Mouse (Mus musculus) gonadal fat pad, adult 2 months (tissue): ENCODE results near the gene Tnfrsf8. TPM values are rescaled to one million over a fixed set of nuclear protein-coding genes. Genes with fewer than 3 reads are reported as not detected.

Source experiments
- DNase-seq: peaks from one replicate; pipeline ENCODE4 v3.0.0-alpha.2; 2012; ENCODE audit warnings: low read depth
- polyA plus RNA-seq: library from polyadenylated mRNA; depleted of rRNA; stranded (reverse); fragments of >200 nt; gene quantifications from 2 replicates; pipeline ENCODE4 v1.2.3, GENCODE M21; 2012

The Tnfrsf8 gene
- polyA plus RNA-seq, 1 experiment = 0.85 TPM

DNA sequence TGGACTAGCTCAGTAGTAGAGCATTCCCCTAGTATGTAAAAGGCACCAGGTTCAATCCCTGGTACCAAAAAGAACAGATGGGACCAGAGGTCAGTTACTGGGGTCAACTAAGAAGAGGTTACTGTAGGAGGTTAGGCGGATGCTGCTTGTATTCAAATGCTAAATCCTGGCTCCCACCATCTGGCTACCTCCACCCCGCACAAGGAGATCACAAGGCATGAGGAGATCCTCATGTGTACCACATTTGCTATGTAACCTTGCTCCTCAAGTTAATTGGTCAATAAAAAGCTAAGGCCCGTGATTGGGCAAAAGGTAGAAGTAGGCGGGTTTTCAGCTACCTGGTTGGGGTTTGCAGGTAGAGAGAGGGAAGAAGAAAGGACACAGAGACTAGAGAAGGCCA, 43.3 kb downstream of the Tnfrsf8 start:
- DNase-seq = no peak

DNA sequence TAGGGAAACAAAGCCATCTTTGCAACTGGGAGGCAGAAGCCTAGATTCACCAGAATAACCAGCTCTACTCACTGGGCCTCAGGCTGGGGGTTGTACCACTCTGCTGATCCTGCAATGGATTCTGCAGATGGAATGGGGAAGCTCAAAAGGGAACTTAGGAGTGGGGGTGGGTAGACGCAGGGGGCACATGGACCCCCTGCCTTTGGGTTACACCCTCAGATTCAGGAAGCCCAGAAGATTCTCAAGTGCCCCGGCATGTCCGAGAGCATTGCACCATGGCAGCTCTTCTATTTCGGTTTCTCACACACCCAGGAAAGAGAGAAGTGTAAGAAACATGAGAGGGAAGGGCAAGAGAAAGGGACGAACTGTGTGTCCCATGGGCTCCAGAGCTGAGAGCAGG, 44.8 kb downstream of the Tnfrsf8 start:
- no peak for DNase-seq

DNA sequence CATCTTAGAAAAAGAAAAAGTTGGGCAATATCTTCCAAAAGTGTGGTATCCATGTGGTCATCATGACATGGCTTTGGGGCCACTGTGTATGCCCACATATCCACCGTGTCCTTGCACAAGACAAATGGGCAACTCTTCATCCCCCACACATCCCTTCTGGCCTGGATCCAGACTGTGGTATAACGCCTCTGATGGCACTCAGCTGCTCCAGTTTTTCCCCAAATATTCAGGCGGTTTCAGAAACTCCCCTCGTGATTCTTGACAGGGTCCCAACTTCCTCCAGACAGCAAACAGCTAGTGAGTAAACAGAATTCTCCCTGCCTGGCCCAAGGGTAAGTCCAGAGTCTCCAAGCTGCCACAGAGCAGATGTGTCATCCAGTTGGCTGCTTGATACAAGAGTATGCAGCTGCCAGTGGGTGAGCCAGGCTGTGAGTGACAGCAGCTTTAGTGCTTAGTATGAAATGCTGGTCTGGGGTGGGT, 47.3 kb downstream of the Tnfrsf8 start:
- DNase-seq = no peak

DNA sequence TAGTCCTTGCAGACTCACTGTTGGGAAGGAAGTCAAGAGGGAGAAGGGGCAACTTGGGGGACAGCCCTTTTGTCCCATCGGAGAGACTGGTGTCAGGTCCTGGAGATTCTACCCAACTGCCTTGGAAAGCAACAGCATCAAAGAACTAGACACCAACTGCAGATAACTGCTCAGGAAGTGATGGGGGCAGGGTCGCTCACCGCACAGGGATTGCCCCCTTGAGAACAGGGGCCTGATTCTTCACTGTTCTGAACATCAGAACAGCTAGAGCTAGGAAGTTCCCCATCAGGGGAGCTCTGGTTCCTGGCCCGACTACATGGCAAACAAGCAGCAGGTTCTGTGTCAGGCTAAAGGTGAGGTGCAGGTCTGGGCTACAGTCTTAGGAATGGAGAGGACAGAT, 48.5 kb downstream of the Tnfrsf8 start:
- no peak for DNase-seq

DNA sequence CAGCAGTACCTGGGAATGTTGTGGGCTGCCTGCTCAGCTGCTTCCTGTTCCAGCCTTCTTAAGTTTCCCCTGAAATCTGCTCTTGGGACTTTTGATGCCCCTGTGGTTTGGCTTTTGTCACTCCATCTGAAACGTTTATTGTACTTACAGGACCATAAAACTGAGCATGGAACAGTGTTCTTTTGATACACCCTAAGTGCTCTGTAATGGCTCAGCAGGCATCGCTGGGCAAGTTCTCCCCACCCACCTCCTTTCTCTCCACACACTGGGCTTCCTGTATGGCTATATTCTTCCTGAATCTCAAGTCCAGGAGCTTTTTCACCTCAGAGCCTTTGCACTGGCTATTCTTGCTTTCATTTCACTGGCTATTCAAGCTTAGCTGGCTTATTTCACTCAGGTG, 50.2 kb downstream of the Tnfrsf8 start:
- DNase-seq = no peak

- DNase-seq = no peak
Measured at GRCm38 (mm10) chr4:145263583-145263982, 51.4 kb downstream of the Tnfrsf8 start.

GRCm38 (mm10) chr4:145260802-145261201, 54.2 kb downstream of the Tnfrsf8 start:
- no peak for DNase-seq

- no peak for DNase-seq
Measured at GRCm38 (mm10) chr4:145257751-145258434, 57.1 kb downstream of the Tnfrsf8 start.

DNA sequence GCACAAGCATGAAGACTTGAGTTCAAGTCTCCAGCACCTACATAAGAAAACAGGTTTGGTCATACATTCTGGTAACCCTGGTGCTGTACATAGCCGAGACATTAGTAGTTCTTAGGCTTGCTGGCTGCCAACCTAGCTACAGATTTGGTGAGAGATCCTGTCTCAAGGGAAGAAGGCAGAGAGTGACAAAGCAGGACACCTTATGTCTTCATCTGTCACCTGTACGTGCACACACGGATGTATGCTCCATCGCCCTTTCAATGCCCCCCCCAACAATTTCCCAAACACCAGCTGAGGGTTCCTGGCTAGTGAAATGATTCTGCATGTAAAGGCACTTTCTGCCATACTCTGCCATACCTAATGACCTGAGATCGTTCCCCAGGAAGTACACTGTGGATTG, 58.8 kb downstream of the Tnfrsf8 start:
- DNase-seq = no peak

DNA sequence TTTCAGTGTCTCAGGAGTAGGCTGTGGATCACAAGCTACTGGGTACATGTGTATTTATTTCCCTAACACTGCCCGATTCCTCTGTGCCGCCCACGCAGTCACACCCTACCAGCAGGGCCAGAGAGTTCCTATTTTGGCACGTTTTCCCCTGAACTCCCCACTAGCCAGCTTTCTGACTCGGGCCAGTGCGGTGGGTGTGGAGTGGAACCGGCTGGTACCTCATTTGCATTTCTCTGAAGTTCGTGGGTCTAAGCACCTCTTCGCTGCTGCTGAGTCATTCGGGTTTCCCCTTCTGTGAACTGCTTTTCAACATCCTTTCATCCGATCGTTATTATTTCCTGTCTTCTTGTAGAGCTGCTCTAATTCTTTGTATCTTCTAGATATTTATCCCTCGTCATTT, 60.5 kb downstream of the Tnfrsf8 start:
- no peak for DNase-seq

DNA sequence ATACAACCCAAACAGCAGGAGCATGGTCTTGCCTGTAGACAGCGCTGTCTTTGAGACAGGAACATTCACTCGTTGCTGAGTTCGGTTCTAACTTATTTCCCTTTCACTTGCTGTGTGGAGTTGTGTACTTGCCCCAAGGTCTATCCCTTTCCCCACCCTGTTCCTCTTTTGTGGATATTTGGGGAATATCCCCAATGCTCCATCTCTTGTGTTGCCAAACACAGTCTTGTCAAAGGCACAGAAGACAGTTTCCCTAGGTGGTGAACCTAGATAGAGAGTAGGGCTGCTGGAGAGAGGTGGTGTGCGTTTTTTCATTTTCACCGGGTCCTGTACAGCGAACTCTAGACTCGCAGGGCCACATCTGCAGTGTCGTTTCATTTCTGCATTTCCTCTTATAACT, 62.4 kb downstream of the Tnfrsf8 start:
- DNase-seq = no peak

DNA sequence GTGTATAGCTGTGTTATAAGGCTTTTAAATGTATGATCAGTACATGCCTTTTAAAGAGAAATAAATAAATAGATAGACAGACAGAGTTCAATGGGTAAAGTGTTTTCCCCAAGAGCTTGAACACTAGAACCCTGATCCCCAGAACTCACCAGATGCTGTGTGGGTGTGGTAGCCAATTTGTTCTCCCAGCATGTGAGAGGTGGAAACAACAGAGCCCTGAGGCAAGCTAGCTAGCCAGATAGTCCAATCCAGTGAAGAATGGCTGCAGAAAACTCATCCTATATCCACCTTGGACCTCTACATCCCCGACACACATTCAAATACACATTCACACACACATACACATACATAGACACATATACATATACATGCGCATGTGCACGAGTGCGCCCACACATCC, 63.4 kb downstream of the Tnfrsf8 start:
- DNase-seq = no peak

DNA sequence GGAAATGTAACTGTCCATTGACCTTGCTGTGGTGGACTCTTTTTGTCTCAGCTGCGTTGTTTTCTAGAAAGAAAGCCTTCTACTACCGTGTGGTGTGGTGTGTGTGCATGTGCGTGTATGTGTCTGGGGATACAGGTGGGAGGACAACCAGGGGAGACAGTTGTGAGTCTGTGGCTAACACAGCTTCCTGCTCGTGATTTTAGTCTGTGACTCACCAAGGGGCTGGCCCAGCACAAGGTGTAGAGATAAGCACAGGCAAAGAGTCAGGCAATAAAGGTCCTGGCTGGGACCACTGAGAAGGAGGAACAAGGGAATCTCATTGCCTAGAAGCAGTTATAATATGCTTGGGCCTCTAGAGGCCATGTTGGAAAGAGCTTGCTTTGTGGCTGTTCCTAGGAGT, 65.0 kb downstream of the Tnfrsf8 start:
- no peak for DNase-seq

DNA sequence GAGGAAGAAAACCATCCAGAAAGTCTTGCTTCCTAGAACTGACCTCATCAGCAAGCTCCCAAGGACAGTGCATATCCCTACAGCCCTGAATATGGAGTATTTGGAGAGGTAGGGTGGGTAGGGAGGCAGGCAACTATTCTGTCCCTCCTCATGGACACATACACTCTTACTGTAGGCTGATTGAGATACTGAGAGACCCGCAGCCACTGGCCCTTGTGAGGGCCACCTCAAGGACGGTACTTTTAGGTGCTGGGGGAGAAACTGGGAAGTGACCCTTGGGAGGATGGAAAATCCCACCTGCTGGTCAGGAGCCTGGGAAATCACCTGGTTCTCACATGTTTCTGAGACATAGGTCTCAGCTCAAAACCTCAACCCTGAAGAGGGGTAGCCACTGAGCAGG, 67.4 kb downstream of the Tnfrsf8 start:
- no peak for DNase-seq

- DNase-seq = no peak
Measured at GRCm38 (mm10) chr4:145246173-145247011, 68.6 kb downstream of the Tnfrsf8 start, which contains the start of gene Tnfrsf1b. TSS of gene Tnfrsf1b (minus strand) at chr4:145246870.

GRCm38 (mm10) chr4:145245581-145245980, 69.4 kb downstream of the Tnfrsf8 start:
- DNase-seq = no peak

DNA sequence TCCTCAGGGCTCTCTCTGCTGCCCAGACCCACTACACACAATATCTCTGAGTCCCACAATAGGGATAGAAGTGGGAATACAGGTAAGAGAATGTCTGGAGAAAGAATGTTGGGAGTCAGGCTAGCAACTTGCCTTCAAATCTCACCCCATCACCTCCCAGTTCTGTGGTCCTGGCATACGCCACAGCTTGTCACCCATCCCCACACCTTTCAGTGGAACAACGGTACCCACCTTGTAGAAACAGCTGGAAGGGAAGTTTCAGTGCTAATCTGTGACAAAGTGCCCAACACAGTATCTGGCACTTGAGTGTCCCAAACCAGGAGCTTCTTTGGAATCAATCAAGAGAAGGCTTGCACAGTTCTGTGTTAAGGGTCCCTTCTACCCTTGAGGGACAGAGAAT, 70.3 kb downstream of the Tnfrsf8 start:
- no peak for DNase-seq

DNA sequence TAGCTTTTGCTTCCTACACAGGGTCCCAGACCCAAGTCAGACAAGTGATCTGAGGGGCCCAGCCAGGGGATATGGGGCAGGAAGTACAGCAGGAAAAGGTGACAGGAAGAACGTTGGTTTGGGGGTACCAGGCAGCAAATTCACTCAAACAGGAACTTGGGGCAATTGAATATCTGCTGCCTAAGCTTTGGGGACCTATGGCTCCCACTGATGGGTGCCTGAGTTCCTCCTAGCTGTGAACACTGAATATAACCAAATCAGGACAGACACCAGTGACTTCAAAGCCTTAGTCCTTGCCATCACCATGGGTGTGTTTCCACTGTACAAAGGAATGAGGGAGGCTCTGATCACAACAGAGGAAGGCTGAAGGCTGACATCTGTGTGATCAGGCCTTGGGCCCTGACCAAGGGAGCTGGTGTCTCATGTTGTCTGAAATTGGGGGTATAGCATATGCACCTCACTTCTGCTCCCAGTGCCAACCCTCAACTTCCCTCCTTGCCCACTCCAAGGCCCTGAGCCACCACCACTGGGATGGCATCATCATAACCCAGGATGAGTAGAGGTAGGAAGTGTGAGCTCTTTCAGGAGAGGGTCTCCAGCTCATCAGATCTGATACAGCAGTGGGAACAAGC, 72.1 kb downstream of the Tnfrsf8 start:
- no peak for DNase-seq

- no peak for DNase-seq
Measured at GRCm38 (mm10) chr4:145240723-145241231, 74.2 kb downstream of the Tnfrsf8 start.

- DNase-seq = no peak
Measured at GRCm38 (mm10) chr4:145239049-145239830, 75.7 kb downstream of the Tnfrsf8 start.

DNA sequence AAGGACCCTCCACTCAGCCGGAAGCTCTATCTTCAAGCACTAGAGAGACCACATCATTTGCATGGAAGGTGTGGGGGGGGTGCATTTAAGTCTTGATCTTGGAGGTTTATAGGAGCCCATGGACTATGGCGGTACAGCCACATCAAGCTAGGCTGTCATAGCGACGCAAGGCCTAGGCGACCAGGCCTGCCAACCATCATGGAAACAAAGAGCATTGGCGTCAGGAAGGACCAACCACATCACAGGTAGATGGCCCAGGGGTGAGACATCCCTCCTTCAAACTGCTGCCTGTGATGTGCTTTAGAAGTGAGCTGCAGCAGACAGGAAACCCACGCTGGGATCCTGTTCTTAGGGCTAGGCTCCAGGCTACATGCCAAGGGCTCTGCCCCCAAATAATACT, 78.9 kb downstream of the Tnfrsf8 start:
- DNase-seq = no peak
